Mouse (Mus musculus) thymus, postnatal 0 days (tissue): ENCODE results near the gene Slco1b2. TPM values are rescaled to one million over a fixed set of nuclear protein-coding genes. Genes with fewer than 3 reads are reported as not detected.
"Not testable (repeated sequence)": the region's sequence is repeated elsewhere in the genome, so short reads cannot be mapped to it uniquely, and the experiment has no call there.

Experiments used
- DNase-seq: peaks from one replicate; pipeline ENCODE4 v3.0.0-alpha.2; 2015; ENCODE audit warnings: low spot score
- polyA plus RNA-seq: library from polyadenylated mRNA; unstranded; fragments of >200 nt; fragmentation: Nextera tagmentation; extraction: Ambion mirVana; gene quantifications from 2 replicates; pipeline ENCODE4 v1.2.1, GENCODE M21; 2015

The Slco1b2 gene
- polyA plus RNA-seq = not detected in 2 replicates

GRCm38 (mm10) chr6:141629291-141629690 lies at the start of gene Slco1b2:
Gene Slco1b2 (plus strand): TSS chr6:141629518.
- no peak for DNase-seq

- no peak for DNase-seq
These were observed 44.4 kb upstream of the Slco1b2 start for GRCm38 (mm10) chr6:141584791-141585403.

- no peak for DNase-seq
These were observed 39.3 kb upstream of the Slco1b2 start for GRCm38 (mm10) chr6:141590002-141590401.

- DNase-seq = not testable (repeated sequence)
These were observed 38.6 kb upstream of the Slco1b2 start for GRCm38 (mm10) chr6:141590598-141591200.

GRCm38 (mm10) chr6:141596081-141596480 lies 33.2 kb upstream of the Slco1b2 start:
- DNase-seq = no peak

- no peak for DNase-seq
These were observed 32.3 kb upstream of the Slco1b2 start for GRCm38 (mm10) chr6:141597037-141597436.

- DNase-seq = no peak
These were observed 28.4 kb upstream of the Slco1b2 start for GRCm38 (mm10) chr6:141600940-141601339.

- no peak for DNase-seq
These were observed 18.5 kb upstream of the Slco1b2 start for GRCm38 (mm10) chr6:141610702-141611260.

- DNase-seq = no peak
These were observed 15.3 kb upstream of the Slco1b2 start for GRCm38 (mm10) chr6:141614017-141614416.

GRCm38 (mm10) chr6:141615348-141615747 lies 14.0 kb upstream of the Slco1b2 start:
- no peak for DNase-seq

GRCm38 (mm10) chr6:141632935-141633334 lies 3.6 kb downstream of the Slco1b2 start:
- no peak for DNase-seq

- no peak for DNase-seq
These were observed 5.9 kb downstream of the Slco1b2 start for GRCm38 (mm10) chr6:141635250-141635649.

GRCm38 (mm10) chr6:141640639-141641038 lies 11.3 kb downstream of the Slco1b2 start:
- DNase-seq = no peak

- no peak for DNase-seq
These were observed 57.7 kb downstream of the Slco1b2 start for GRCm38 (mm10) chr6:141687008-141687407.

GRCm38 (mm10) chr6:141691246-141691645 lies 61.9 kb downstream of the Slco1b2 start:
- no peak for DNase-seq

Other genes starting within 250 kb of the Slco1b2 start
- gene Slco1c1, start 105.2 kb upstream of the Slco1b2 start, polyA plus RNA-seq = 0.04 TPM in 1 of 2 replicates, not detected in the other
- gene Gm5724, start 144.3 kb downstream of the Slco1b2 start, polyA plus RNA-seq = 0.07 TPM in 1 of 2 replicates, not detected in the other
- 0.08 TPM in 1 of 2 replicates, not detected in the other for gene Slco1a4, start 226.7 kb downstream of the Slco1b2 start, polyA plus RNA-seq